Mouse (Mus musculus): ENCODE measurements around the gene Btbd18. TPM values are rescaled to one million over a fixed set of nuclear protein-coding genes. Genes with fewer than 3 reads are reported as not detected.

The Btbd18 gene
- total and polyA plus RNA-seq, 3 experiments: 0.04 to 0.24 TPM; not detected in 1

DNA sequence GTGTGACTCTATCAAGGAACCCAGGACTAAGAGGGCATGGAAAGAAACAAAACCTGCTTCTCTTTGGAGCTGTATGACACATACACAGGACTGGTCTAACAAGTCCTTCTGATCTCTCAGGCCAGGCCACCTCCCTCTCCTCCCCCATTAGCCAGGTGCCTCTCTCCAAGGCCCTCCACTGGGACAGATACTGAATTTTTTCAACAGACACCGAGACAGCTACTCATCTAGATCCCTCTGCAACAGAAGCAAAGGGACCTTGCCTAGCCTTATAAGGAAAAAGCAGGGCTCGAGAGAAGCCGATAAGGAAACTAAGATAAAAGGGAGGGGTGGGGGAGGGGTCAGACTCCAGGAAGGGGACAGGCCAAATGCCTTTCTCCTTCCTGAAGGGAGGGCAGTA lies 25.9 kb upstream of the Btbd18 start:
- TF ChIP-seq CHD2 (IDR thresholded peaks at IDR 0.05; ENCODE audit: low read length) (0 out of 2 replicates have a peak, but pooled peaks have one; percentile 42), TCF12 (IDR thresholded peaks at IDR 0.05; ENCODE audit: low read depth, low read length) (no peak)
- Histone ChIP-seq H3K79me2 (replicated peaks; ENCODE audit: control insufficient read depth, extremely low read depth, insufficient read depth, poor library complexity, severe bottlenecking) (no peaks in the 10 kb centered on the region), H3K4me2 (ENCODE audit: insufficient read depth, low read depth, poor library complexity, severe bottlenecking) (no peak overlapping the region), H3K9me3 (replicated peaks; ENCODE audit: low read length) (no peaks in the 10 kb centered on the region), H3K27me3 (replicated peaks) (no peaks in the 10 kb centered on the region), H3K4me3 (replicated peaks in 1 of 3; ENCODE audit: low read depth in 2 of 3, low read length in 2 of 3, poor library complexity in 1 of 3) (no peak overlapping the region), H3K27ac (ENCODE audit: insufficient read depth, low read depth) (no peak overlapping the region), H3K4me1 (ENCODE audit: control insufficient read depth in 1 of 2, insufficient read depth in 2 of 2) (0 out of 4 replicates have a peak, but pooled peaks cover 0 to 3% of the 10 kb centered on the region in 2 experiments), H3K9ac (ENCODE audit: insufficient read depth, low read depth) (no peak overlapping the region), H3K36me3 (replicated peaks in 1 of 2; ENCODE audit: control insufficient read depth in 1 of 2, insufficient read depth in 1 of 2, low read length in 1 of 2) (no peaks in the 10 kb centered on the region)
- in situ Hi-C loops (cut with MboI; ENCODE audit: low pct_ligation_motif_present, low pct_unique_long_range_greater_than_20kb, low sequenced_read_pairs) (no loop called here), dilution Hi-C loops (cut with MboI; ENCODE audit: extremely low pct_ligation_motif_present, extremely low pct_unique_long_range_greater_than_20kb, low sequenced_read_pairs) (no loop called here)
- DNase-seq (ENCODE audit: extremely low read depth): no peak

DNA sequence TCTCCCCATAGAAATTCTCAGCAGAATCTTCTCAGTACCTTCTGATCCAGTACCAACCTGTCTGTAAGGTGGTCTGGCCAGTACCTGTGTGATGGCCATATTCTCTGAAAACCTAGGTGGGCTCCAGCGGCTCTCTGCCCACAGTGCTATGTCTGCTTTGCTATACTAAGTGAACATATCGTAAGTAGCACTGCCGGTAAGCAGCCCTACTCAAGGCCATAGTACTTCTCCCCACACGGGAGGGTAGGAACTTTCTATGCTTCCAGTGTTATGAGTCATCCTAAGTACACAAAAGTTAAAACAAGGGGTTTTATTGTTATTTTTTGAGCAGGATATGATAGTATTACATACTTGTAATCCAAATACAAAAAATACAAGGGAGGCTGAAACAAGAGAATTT lies 24.9 kb upstream of the Btbd18 start:
- Histone ChIP-seq H3K79me2 (replicated peaks; ENCODE audit: control insufficient read depth, extremely low read depth, insufficient read depth, poor library complexity, severe bottlenecking) (no peaks in the 10 kb centered on the region), H3K36me3 (replicated peaks in 1 of 2; ENCODE audit: control insufficient read depth in 1 of 2, insufficient read depth in 1 of 2, low read length in 1 of 2) (no peaks in the 10 kb centered on the region), H3K9ac (ENCODE audit: insufficient read depth, low read depth) (no peak overlapping the region), H3K27me3 (replicated peaks) (no peaks in the 10 kb centered on the region), H3K9me3 (replicated peaks; ENCODE audit: low read length) (no peaks in the 10 kb centered on the region), H3K4me2 (ENCODE audit: insufficient read depth, low read depth, poor library complexity, severe bottlenecking) (no peak overlapping the region), H3K27ac (ENCODE audit: insufficient read depth, low read depth) (no peak overlapping the region), H3K4me1 (ENCODE audit: control insufficient read depth in 1 of 2, insufficient read depth in 2 of 2) (0 out of 4 replicates have a peak, but pooled peaks cover 0 to 3% of the 10 kb centered on the region in 2 experiments), H3K4me3 (replicated peaks in 1 of 3; ENCODE audit: low read depth in 2 of 3, low read length in 2 of 3, poor library complexity in 1 of 3) (no peak overlapping the region)
- dilution Hi-C loops (cut with MboI; ENCODE audit: extremely low pct_ligation_motif_present, extremely low pct_unique_long_range_greater_than_20kb, low sequenced_read_pairs) (no loop called here), in situ Hi-C loops (cut with MboI; ENCODE audit: low pct_ligation_motif_present, low pct_unique_long_range_greater_than_20kb, low sequenced_read_pairs) (no loop called here)
- no peak for TF ChIP-seq USF2 (conservative IDR thresholded peaks at IDR 0.05; ENCODE audit: low read depth, low read length)
- no peak for TF ChIP-seq RCOR1 (conservative IDR thresholded peaks at IDR 0.05; ENCODE audit: low read depth, low read length)
- no peak for TF ChIP-seq NRF1 (IDR thresholded peaks at IDR 0.05; ENCODE audit: low read depth, low read length)
- TF ChIP-seq HCFC1 (IDR thresholded peaks at IDR 0.05; ENCODE audit: low read depth, low read length): no peak
- no peak for TF ChIP-seq JUN (IDR thresholded peaks at IDR 0.05; ENCODE audit: insufficient read depth, low read depth, low read length)
- TF ChIP-seq CHD2 (IDR thresholded peaks at IDR 0.05; ENCODE audit: low read length): no peak
- TF ChIP-seq POLR2A (IDR thresholded peaks at IDR 0.05; ENCODE audit: low read depth, low read length): no peak
- no peak for TF ChIP-seq ZC3H11A (IDR thresholded peaks at IDR 0.05; ENCODE audit: low read depth, low read length)
- no peak for TF ChIP-seq IRF4 (IDR thresholded peaks at IDR 0.05; ENCODE audit: low read depth, low read length)
- no peak for TF ChIP-seq GABPA (IDR thresholded peaks at IDR 0.05; ENCODE audit: insufficient replicate concordance, low read depth, low read length)
- no peak for TF ChIP-seq ETS1 (conservative IDR thresholded peaks at IDR 0.05; ENCODE audit: low read depth, low read length)
- DNase-seq (ENCODE audit: extremely low read depth): no peak

DNA sequence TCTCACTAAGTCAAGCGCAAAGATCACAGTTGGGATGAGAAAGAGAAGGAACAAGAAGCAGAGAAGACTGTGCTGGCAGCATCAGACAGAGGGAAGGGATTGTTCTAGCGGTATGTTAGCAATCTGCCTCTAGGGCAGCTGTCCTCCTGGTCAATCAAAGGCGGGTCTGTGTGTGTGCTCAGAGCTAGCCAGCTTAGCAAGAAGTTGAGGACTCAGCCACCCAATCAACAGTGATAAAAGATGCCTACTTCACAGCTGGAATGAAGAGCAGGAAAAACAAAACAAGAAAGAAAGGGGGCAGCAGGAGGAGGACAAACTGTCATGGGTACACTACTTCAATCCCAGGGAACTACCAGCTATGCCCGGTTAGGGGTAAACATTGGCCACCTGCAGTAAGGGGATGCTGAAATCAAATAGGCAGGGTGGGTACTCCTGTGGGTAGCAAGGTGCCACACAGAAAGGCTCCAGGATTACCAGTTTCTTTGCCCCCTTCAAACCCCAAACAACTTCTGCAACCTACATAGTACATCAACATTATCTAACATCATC lies 23.9 kb upstream of the Btbd18 start:
- H3K9me3 ChIP-seq (replicated peaks; ENCODE audit: low read length): no peaks in the 10 kb centered on the region
- H3K4me2 ChIP-seq (ENCODE audit: insufficient read depth, low read depth, poor library complexity, severe bottlenecking): no peak overlapping the region
- no peaks in the 10 kb centered on the region for H3K27me3 ChIP-seq (replicated peaks)
- no peaks in the 10 kb centered on the region for H3K79me2 ChIP-seq (replicated peaks; ENCODE audit: control insufficient read depth, extremely low read depth, insufficient read depth, poor library complexity, severe bottlenecking)
- no peak overlapping the region for H3K27ac ChIP-seq (ENCODE audit: insufficient read depth, low read depth)
- H3K4me1 ChIP-seq (ENCODE audit: control insufficient read depth in 1 of 2, insufficient read depth in 2 of 2): 0 out of 4 replicates have a peak, but pooled peaks cover 0 to 3% of the 10 kb centered on the region in 2 experiments
- in situ Hi-C loops (cut with MboI; ENCODE audit: low pct_ligation_motif_present, low pct_unique_long_range_greater_than_20kb, low sequenced_read_pairs): no loop called here
- DNase-seq (ENCODE audit: extremely low read depth): no peak
- dilution Hi-C loops (cut with MboI; ENCODE audit: extremely low pct_ligation_motif_present, extremely low pct_unique_long_range_greater_than_20kb, low sequenced_read_pairs): no loop called here
- H3K9ac ChIP-seq (ENCODE audit: insufficient read depth, low read depth): no peak overlapping the region
- TF ChIP-seq POLR2AphosphoS2 (IDR thresholded peaks at IDR 0.05; ENCODE audit: low read depth, low read length) (no peak), MAX (IDR thresholded peaks at IDR 0.05; ENCODE audit: low read length) (no peak), ELF1 (IDR thresholded peaks at IDR 0.05; ENCODE audit: low read depth, low read length) (no peak), POLR2A (IDR thresholded peaks at IDR 0.05; ENCODE audit: low read depth, low read length) (no peak), NELFE (IDR thresholded peaks at IDR 0.05; ENCODE audit: low read depth, low read length) (no peak), SIN3A (IDR thresholded peaks at IDR 0.05; ENCODE audit: low read length) (no peak), HCFC1 (IDR thresholded peaks at IDR 0.05; ENCODE audit: low read depth, low read length) (no peak), RAD21 (IDR thresholded peaks at IDR 0.05; ENCODE audit: low read depth, low read length) (no peak), PAX5 (IDR thresholded peaks at IDR 0.05; ENCODE audit: low read length) (no peak), TBP (conservative IDR thresholded peaks at IDR 0.05; ENCODE audit: low read depth, low read length) (no peak), MAFK (IDR thresholded peaks at IDR 0.05; ENCODE audit: insufficient replicate concordance, low read length) (no peak), MEF2A (IDR thresholded peaks at IDR 0.05; ENCODE audit: borderline replicate concordance, low read depth, low read length) (no peak), JUND (conservative IDR thresholded peaks at IDR 0.05; ENCODE audit: low read depth, low read length) (no peak), SMC3 (IDR thresholded peaks at IDR 0.05; ENCODE audit: low read depth, low read length) (no peak), ETS1 (conservative IDR thresholded peaks at IDR 0.05; ENCODE audit: low read depth, low read length) (no peak), BHLHE40 (IDR thresholded peaks at IDR 0.05; ENCODE audit: low read depth, low read length) (no peak), MXI1 (IDR thresholded peaks at IDR 0.05; ENCODE audit: low read depth, low read length) (no peak)
- H3K4me3 ChIP-seq (replicated peaks in 1 of 3; ENCODE audit: low read depth in 2 of 3, low read length in 2 of 3, poor library complexity in 1 of 3): no peak overlapping the region
- H3K36me3 ChIP-seq (replicated peaks in 1 of 2; ENCODE audit: control insufficient read depth in 1 of 2, insufficient read depth in 1 of 2, low read length in 1 of 2): no peaks in the 10 kb centered on the region

All from CH12.LX (cell line).